Mouse (Mus musculus) G1E (cell line): ENCODE data around the gene Zfp710. TPM values are rescaled to one million over a fixed set of nuclear protein-coding genes. Genes with fewer than 3 reads are reported as not detected.

Experiments
- ATAC-seq: 2 replicates; pipeline ENCODE4 v1.8.0; 2016; ENCODE audit warnings: mild to moderate bottlenecking; ENCODE audit not compliant: insufficient number of reproducible peaks, poor library complexity, low FRiP score, severe bottlenecking; ENCODE audit errors: extremely low read depth
- DNase-seq: peaks from one replicate; pipeline ENCODE4 v3.0.0; 2012; ENCODE audit warnings: low spot score
- H3K27me3 ChIP-seq: 2 replicates; pipeline ENCODE4 v1.6.1; 2012; ENCODE audit warnings: mild to moderate bottlenecking, low read length, inconsistent platforms; ENCODE audit not compliant: insufficient read depth
- H3K36me3 ChIP-seq: replicated peaks from 2 replicates; pipeline ENCODE3; 2012; ENCODE audit warnings: mild to moderate bottlenecking, inconsistent platforms
- H3K4me1 ChIP-seq: 2 replicates; pipeline ENCODE4 v1.6.1; 2012; ENCODE audit warnings: low read depth, low read length, inconsistent platforms, mixed read lengths; ENCODE audit not compliant: insufficient read depth
- H3K4me3 ChIP-seq: 2 replicates; pipeline ENCODE4 v1.5.1; 2012; ENCODE audit warnings: low read depth, mild to moderate bottlenecking, inconsistent platforms, low read length, moderate library complexity, mixed read lengths
- H3K9me3 ChIP-seq: replicated peaks from 2 replicates; pipeline ENCODE4 v1.6.1; 2012; ENCODE audit warnings: inconsistent platforms
- CTCF ChIP-seq: IDR thresholded peaks from 2 replicates; pipeline ENCODE4 v1.5.1; 2012; ENCODE audit warnings: low read depth, low read length, inconsistent platforms, mixed read lengths
- GATA1 ChIP-seq: IDR thresholded peaks from 2 replicates; pipeline ENCODE4 v1.6.1; 2012; ENCODE audit warnings: borderline replicate concordance, low read length, inconsistent platforms, mixed read lengths
- GATA2 ChIP-seq: IDR thresholded peaks from 2 replicates; pipeline ENCODE4 v1.6.1; 2012; ENCODE audit warnings: low read depth, low read length, inconsistent platforms, borderline replicate concordance
- POLR2AphosphoS5 ChIP-seq: IDR thresholded peaks from 2 replicates; pipeline ENCODE4 v1.6.1; 2012; ENCODE audit warnings: low read depth, low read length, inconsistent platforms; ENCODE audit not compliant: insufficient replicate concordance
- TAL1 ChIP-seq: conservative IDR thresholded peaks from 2 replicates; pipeline ENCODE4 v1.6.1; 2012; ENCODE audit warnings: low read depth, low read length, inconsistent platforms, mixed read lengths
- polyA plus RNA-seq: library from polyadenylated mRNA; stranded (reverse); fragments of >175 nt; gene quantifications from 2 replicates; pipeline ENCODE4 v1.2.3, GENCODE M21; 2012
- total RNA-seq, 2 experiments: library from RNA; stranded (forward) in 1 of 2; stranded (reverse) in 1 of 2; fragments of 200-1000 nt in 1 of 2; fragments of >200 nt in 1 of 2; fragmentation: Nextera tagmentation in 1 of 2; gene quantifications; 2 replicates each; pipeline ENCODE4 v1.2.3; 2014 to 2017

The Zfp710 gene
- total and polyA plus RNA-seq, 3 experiments, result 10.7 to 53.7 (median 25.1) TPM

DNA sequence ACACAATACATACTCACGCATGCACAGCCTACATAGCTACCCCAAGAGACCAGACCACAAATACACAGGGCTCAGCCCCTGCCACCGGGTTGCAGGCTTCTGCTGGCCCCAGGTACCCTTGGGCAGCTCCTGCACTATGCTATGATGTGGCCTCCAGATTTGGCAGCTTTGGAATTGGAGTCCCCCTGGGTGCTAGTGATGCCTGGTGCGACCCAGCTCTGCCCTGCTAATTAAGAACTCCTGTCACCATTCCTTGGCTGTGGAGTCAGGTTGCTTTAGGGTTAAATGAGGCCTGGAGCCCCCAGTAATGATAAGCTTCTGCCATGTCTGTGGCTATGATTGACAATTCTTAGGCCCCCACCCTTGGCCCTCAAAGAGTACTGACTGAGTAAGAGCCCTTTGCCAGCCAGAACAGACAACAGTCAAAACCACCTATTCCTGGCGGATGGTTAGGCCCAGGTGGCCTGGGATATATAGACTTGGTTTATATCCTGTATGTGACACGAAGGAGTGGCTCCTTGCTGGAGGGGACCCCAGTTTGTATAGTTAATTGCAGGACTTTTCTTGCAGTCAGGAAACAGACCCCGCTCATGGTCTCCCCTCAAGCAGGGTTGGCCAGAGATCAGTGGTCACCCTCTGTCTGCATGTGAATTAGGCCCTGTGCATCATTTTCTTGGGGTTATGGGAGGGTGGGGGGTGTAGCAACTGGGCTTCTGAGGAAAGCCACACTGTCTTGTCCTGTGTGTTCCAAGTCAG is 52.5 kb downstream of the Zfp710 start:
- Histone ChIP-seq H3K4me3 (no peak overlapping the region; the same call in 1 of the 2 replicates), H3K9me3 (no peaks in the 10 kb centered on the region), H3K4me1 (peaks cover 79% of the 10 kb centered on the region), H3K36me3 (peaks cover 42% of the 10 kb centered on the region), H3K27me3 (no peaks in the 10 kb centered on the region)
- ATAC-seq (no peak), DNase-seq (no peak)
- TF ChIP-seq GATA1, result no peak
- TF ChIP-seq GATA2, result no peak
- TF ChIP-seq TAL1, result no peak
- no peak for TF ChIP-seq POLR2AphosphoS5
- TF ChIP-seq CTCF, result no peak

DNA sequence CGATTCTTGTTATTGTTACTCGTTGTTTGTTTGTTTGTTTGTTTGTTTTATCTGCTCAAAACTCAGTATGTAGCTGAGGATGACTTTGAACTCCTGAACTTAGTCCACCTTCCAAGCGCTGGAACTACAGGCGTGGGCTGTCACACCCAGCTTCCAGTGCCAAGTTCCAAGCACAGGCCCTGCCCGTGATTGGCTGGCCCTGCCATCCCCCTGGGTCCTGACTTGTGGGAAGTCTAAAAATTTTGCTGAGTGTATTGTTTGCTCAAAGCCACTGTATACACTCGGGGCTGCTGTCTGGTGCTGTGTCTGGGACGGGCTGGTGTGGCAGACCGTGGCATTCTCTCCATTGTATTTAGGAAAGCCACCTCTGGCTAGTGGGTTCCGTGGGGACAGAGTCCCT is 53.2 kb downstream of the Zfp710 start:
- Histone ChIP-seq H3K4me1 (peaks cover 78% of the 10 kb centered on the region), H3K36me3 (peaks cover 44% of the 10 kb centered on the region), H3K27me3 (no peaks in the 10 kb centered on the region), H3K9me3 (no peaks in the 10 kb centered on the region), H3K4me3 (no peak overlapping the region)
- DNase-seq (no peak), ATAC-seq (no peak)
- TF ChIP-seq GATA2, result no peak

DNA sequence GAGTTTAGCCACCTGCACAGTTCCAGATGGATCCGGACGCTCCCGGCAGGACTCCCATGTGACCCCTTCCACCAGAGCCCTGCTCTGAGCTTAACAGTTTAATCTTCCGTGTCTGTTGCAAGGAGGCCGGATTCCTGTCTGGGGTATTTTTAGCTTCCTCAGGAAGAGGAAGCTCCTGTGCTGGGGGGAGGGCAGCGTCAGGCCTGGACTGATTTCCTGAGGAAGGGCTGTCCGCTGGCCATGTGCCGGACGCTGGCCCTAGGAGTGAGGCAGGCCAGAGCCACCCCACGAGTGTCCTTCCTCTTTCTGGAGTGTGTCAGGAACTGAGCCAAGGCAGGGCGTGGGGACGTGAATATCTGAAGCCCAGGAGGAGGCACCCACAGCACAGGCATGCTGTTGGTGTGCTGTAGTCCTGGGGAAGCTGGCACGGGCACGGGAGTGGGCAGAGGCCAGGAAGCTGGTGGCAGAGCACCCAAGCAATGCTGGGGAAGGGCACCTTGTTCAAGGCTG is 54.2 kb downstream of the Zfp710 start:
- no peaks in the 10 kb centered on the region for H3K27me3 ChIP-seq
- peaks cover 79% of the 10 kb centered on the region for H3K4me1 ChIP-seq
- DNase-seq (peak; percentile 55), ATAC-seq (peak; percentile 22)
- TF ChIP-seq POLR2AphosphoS5 (no peak), GATA1 (no peak), GATA2 (no peak), TAL1 (no peak), CTCF (no peak)
- H3K36me3 ChIP-seq, result peaks cover 45% of the 10 kb centered on the region
- H3K9me3 ChIP-seq, result no peaks in the 10 kb centered on the region
- peak overlapping the region; percentile 66 for H3K4me3 ChIP-seq

DNA sequence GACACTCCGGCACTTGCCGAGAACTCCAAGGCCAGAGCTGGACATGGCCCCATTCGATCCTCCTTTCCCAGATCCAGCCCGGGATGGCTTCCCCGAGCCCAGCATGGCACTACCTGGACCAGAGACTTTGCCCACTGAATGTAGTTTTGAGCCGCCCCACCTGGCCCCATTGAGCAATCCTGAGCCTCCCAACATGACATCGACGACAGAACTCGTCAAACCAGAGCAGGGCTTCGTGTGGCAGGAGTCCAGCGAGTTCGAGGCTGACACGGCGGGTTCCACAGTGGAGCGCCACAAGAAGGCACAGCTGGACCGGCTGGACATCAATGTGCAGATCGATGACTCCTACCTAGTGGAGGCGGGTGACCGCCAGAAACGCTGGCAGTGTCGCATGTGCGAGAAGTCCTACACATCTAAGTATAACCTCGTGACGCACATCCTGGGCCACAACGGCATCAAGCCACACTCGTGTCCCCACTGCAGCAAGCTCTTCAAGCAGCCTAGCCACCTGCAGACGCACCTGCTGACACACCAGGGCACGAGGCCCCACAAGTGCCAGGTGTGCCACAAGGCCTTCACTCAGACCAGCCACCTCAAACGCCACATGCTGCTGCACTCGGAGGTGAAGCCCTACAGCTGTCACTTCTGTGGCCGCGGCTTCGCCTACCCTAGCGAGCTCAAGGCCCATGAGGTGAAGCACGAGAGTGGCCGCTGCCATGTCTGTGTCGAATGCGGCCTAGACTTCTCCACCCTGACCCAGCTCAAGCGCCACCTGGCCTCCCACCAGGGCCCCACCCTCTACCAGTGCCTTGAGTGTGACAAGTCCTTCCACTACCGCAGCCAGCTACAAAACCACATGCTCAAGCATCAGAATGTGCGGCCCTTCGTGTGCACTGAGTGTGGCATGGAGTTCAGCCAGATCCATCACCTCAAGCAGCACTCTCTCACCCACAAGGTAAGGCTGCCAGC is 57.3 kb downstream of the Zfp710 start:
- Histone ChIP-seq H3K27me3 (no peaks in the 10 kb centered on the region), H3K4me3 (no peak overlapping the region), H3K36me3 (peaks cover 67% of the 10 kb centered on the region), H3K4me1 (peaks cover 60% of the 10 kb centered on the region), H3K9me3 (no peaks in the 10 kb centered on the region)
- ATAC-seq, result no peak
- no peak for DNase-seq
- no peak for TF ChIP-seq TAL1
- TF ChIP-seq POLR2AphosphoS5, result no peak
- no peak for TF ChIP-seq CTCF
- TF ChIP-seq GATA2, result no peak
- no peak for TF ChIP-seq GATA1

DNA sequence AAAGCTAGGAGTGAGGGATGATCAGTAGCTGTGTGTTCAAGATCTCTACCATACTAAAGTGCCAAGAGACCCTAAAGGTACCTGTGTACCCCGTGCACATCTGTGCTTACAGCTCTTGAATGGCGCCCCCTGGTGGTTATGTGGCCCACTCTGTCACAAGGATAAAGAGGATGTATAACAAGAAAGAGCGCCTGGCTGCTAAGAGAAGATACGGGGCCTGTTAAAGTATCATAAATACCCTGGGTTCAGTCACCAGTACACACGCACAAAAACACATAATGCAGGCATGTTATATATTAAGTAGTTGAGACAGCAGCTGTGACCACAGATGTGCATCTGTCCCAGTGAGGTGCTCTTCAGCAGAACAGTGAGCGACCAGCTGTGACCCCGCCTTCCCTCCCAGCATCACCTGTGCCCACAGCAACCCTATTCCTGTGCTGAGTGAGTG is 59.9 kb downstream of the Zfp710 start:
- ATAC-seq (no peak), DNase-seq (peak; percentile 65)
- Histone ChIP-seq H3K36me3 (peaks cover 89% of the 10 kb centered on the region), H3K4me1 (peaks cover 37% of the 10 kb centered on the region), H3K27me3 (no peaks in the 10 kb centered on the region), H3K4me3 (no peak overlapping the region), H3K9me3 (no peaks in the 10 kb centered on the region)
- TF ChIP-seq CTCF (peak; percentile 64), POLR2AphosphoS5 (no peak)

DNA sequence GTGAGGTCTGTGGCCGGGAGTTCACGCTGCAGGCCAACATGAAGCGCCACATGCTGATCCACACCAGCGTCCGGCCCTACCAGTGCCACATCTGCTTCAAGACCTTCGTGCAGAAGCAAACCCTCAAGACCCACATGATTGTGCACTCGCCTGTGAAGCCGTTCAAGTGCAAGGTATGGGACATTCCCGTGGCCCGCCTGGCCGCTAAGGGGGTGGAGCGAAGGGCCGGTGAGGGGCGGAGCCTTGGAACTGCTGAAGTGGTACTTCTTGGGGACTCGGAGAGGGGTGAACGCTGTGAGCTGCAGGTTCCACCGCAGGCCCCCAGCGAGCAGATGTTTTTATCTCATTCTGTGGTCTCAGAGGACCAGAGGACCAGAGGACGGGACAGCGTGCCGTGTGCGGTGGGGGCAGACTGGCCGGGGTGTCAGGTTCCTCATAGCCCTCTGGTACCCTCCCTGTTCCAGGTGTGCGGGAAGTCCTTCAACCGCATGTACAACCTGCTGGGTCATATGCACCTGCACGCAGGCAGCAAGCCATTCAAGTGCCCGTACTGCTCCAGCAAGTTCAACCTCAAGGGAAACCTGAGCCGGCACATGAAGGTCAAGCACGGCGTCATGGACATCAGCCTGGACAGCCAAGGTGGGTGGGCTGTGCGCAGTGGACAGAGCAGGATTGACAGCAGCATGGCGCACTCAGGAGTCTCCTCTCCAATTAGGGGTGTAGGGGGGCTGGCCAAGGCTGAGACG is 61.5 kb downstream of the Zfp710 start:
- no peak for ATAC-seq
- TF ChIP-seq GATA2, result no peak
- no peak for TF ChIP-seq TAL1
- TF ChIP-seq GATA1, result no peak
- no peak for DNase-seq
- H3K4me3 ChIP-seq, result no peak overlapping the region
- peaks cover 96% of the 10 kb centered on the region for H3K36me3 ChIP-seq
- no peaks in the 10 kb centered on the region for H3K9me3 ChIP-seq
- H3K4me1 ChIP-seq, result peaks cover 36% of the 10 kb centered on the region
- H3K27me3 ChIP-seq, result no peaks in the 10 kb centered on the region
